Mouse (Mus musculus): ENCODE results near the gene Th. TPM values are rescaled to one million over a fixed set of nuclear protein-coding genes. Genes with fewer than 3 reads are reported as not detected.

Th gene
- total and polyA plus RNA-seq, 2 experiments from 2014 or later: 0.15 to 0.19 TPM

GRCm38 (mm10) chr7:142901774-142902173 lies 29.2 kb downstream of the Th start:
- peaks cover 70% of the 10 kb centered on the region for H3K27me3 ChIP-seq (ENCODE audit: control insufficient read depth, insufficient read depth, low read length)
- TF ChIP-seq CTCF (IDR thresholded peaks at IDR 0.05; ENCODE audit: low read depth): no peak
- TF ChIP-seq EP300 (IDR thresholded peaks at IDR 0.05; ENCODE audit: low read depth): no peak
- no peak overlapping the region for H3K9ac ChIP-seq (replicated peaks; ENCODE audit: low read depth, low read length)
- WGBS: 61% methylated on average over 7 of the region's 7 CpGs
- no peak overlapping the region for H3K4me3 ChIP-seq (ENCODE audit: low read depth, low read length)
- no peak overlapping the region for H3K27ac ChIP-seq (ENCODE audit: low read depth)
- no peaks in the 10 kb centered on the region for H3K36me3 ChIP-seq (replicated peaks; ENCODE audit: control insufficient read depth, insufficient read depth, low read length)
- no peaks in the 10 kb centered on the region for H3K9me3 ChIP-seq (replicated peaks; ENCODE audit: control insufficient read depth, low read length)
- ATAC-seq (ENCODE audit: insufficient read depth, low read depth): no peak
- no peaks in the 10 kb centered on the region for H3K4me1 ChIP-seq (ENCODE audit: control insufficient read depth, insufficient read depth)
- no peak overlapping the region for H3K4me2 ChIP-seq (ENCODE audit: low read depth, low read length)
- no peak for DNase-seq (ENCODE audit: low spot score)

DNA sequence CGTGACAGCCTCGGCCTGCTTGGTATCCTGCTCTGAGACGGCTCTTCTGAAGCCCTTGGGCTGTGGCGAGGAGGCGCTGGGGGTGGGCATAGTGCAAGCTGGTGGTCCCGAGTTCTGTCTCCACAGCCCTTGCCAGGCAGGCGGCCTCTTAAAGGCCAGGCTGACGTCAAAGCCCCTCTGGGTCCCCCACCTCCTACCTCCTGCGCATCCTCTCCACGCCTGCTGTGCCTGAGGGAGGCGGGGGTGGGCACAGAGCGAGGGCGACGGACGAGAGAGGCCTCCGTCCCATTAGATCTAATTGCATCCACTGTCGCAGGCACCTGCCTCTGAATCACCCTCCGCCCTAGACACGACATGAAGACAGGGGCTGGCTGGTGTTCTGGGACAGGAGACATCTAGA lies 31.1 kb downstream of the Th start:
- TF ChIP-seq CTCF (IDR thresholded peaks at IDR 0.05; ENCODE audit: low read depth) (no peak), EP300 (IDR thresholded peaks at IDR 0.05; ENCODE audit: low read depth) (no peak)
- no peak overlapping the region for H3K4me3 ChIP-seq (ENCODE audit: low read depth, low read length)
- DNase-seq (ENCODE audit: low spot score): no peak
- no peak overlapping the region for H3K4me2 ChIP-seq (ENCODE audit: low read depth, low read length)
- peaks cover 83% of the 10 kb centered on the region for H3K27me3 ChIP-seq (ENCODE audit: control insufficient read depth, insufficient read depth, low read length)
- H3K4me1 ChIP-seq (ENCODE audit: control insufficient read depth, insufficient read depth): no peaks in the 10 kb centered on the region
- H3K9ac ChIP-seq (replicated peaks; ENCODE audit: low read depth, low read length): no peak overlapping the region
- H3K9me3 ChIP-seq (replicated peaks; ENCODE audit: control insufficient read depth, low read length): no peaks in the 10 kb centered on the region
- H3K36me3 ChIP-seq (replicated peaks; ENCODE audit: control insufficient read depth, insufficient read depth, low read length): no peaks in the 10 kb centered on the region
- H3K27ac ChIP-seq (ENCODE audit: low read depth): no peak overlapping the region
- WGBS: 65% methylated on average over 19 of the region's 19 CpGs
- no peak for ATAC-seq (ENCODE audit: insufficient read depth, low read depth)

DNA sequence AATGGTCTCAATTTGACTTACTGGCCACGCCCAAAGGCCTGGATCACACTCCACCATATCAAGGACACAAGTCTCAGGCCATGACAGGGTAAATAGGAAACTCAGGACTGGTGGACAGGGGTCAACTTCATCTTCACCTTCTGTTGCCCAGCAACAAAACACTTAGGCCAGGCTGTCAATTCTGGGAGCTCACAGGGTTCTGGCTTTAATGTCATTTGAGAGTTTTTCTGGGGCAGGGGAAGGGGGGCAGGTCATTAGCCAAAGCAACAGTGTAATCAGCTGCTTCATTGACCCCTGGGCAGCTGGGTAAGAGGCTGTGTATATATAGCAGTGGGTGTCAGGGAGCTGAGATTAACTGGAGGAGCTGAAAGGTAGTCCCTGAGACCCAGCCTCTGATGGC lies 33.5 kb downstream of the Th start:
- H3K4me3 ChIP-seq (ENCODE audit: low read depth, low read length): no peak overlapping the region
- peaks cover 70% of the 10 kb centered on the region for H3K27me3 ChIP-seq (ENCODE audit: control insufficient read depth, insufficient read depth, low read length)
- no peak for ATAC-seq (ENCODE audit: insufficient read depth, low read depth)
- H3K9me3 ChIP-seq (replicated peaks; ENCODE audit: control insufficient read depth, low read length): no peaks in the 10 kb centered on the region
- no peaks in the 10 kb centered on the region for H3K36me3 ChIP-seq (replicated peaks; ENCODE audit: control insufficient read depth, insufficient read depth, low read length)
- H3K4me1 ChIP-seq (ENCODE audit: control insufficient read depth, insufficient read depth): no peaks in the 10 kb centered on the region; the same call in 1 of the 2 replicates
- no peak for DNase-seq (ENCODE audit: low spot score)
- H3K27ac ChIP-seq (ENCODE audit: low read depth): no peak overlapping the region
- 55% methylated on average over 1 of the region's 1 CpGs for WGBS
- no peak overlapping the region for H3K9ac ChIP-seq (replicated peaks; ENCODE audit: low read depth, low read length)
- no peak for TF ChIP-seq CTCF (IDR thresholded peaks at IDR 0.05; ENCODE audit: low read depth)
- TF ChIP-seq EP300 (IDR thresholded peaks at IDR 0.05; ENCODE audit: low read depth): no peak
- no peak overlapping the region for H3K4me2 ChIP-seq (ENCODE audit: low read depth, low read length)

DNA sequence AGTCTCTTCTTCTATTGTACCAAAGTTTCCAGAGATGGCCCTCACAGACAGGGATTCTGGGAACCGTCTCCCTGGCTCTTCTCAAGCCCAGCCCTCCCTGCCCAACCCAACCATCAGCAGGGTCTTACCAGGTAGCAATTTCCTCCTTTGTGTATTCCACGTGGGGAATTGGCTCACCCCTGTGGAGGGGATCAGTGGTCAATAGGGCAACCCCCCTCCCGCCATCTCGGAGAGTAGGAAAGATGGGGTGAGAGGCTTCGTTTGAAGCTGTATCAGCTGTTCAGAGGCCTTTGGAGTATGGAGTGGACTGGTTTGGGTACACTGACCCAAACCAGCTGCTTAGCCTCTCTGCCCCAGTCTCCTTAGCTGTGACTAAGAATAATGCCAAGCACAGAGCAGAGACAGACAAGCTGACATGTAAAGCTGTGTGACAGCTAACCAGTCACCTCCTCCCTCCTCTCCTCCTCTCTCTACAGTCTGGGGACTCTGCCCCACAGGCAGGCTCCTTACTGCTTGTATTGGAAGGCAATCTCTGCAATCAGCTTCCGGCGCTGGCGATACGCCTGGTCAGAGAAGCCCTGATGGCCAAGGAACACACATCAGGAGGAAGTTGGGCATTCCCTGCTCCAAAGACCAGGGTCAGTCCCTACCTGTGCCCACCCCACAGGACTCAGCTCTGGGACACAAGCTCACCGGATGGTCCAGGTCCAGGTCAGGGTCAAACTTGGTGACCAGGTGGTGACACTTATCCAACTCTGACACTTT lies 34.8 kb downstream of the Th start:
- DNase-seq (ENCODE audit: low spot score) (no peak), ATAC-seq (ENCODE audit: insufficient read depth, low read depth) (no peak)
- H3K4me1 ChIP-seq (ENCODE audit: control insufficient read depth, insufficient read depth): no peaks in the 10 kb centered on the region; the same call in 1 of the 2 replicates
- no peak overlapping the region for H3K4me2 ChIP-seq (ENCODE audit: low read depth, low read length)
- H3K27ac ChIP-seq (ENCODE audit: low read depth): no peak overlapping the region
- WGBS: 76% methylated on average over 10 of the region's 10 CpGs
- no peak overlapping the region for H3K9ac ChIP-seq (replicated peaks; ENCODE audit: low read depth, low read length)
- no peak overlapping the region for H3K4me3 ChIP-seq (ENCODE audit: low read depth, low read length)
- H3K9me3 ChIP-seq (replicated peaks; ENCODE audit: control insufficient read depth, low read length): no peaks in the 10 kb centered on the region
- TF ChIP-seq EP300 (IDR thresholded peaks at IDR 0.05; ENCODE audit: low read depth): no peak
- TF ChIP-seq CTCF (IDR thresholded peaks at IDR 0.05; ENCODE audit: low read depth): no peak
- peaks cover 68% of the 10 kb centered on the region for H3K27me3 ChIP-seq (ENCODE audit: control insufficient read depth, insufficient read depth, low read length)
- no peaks in the 10 kb centered on the region for H3K36me3 ChIP-seq (replicated peaks; ENCODE audit: control insufficient read depth, insufficient read depth, low read length)

DNA sequence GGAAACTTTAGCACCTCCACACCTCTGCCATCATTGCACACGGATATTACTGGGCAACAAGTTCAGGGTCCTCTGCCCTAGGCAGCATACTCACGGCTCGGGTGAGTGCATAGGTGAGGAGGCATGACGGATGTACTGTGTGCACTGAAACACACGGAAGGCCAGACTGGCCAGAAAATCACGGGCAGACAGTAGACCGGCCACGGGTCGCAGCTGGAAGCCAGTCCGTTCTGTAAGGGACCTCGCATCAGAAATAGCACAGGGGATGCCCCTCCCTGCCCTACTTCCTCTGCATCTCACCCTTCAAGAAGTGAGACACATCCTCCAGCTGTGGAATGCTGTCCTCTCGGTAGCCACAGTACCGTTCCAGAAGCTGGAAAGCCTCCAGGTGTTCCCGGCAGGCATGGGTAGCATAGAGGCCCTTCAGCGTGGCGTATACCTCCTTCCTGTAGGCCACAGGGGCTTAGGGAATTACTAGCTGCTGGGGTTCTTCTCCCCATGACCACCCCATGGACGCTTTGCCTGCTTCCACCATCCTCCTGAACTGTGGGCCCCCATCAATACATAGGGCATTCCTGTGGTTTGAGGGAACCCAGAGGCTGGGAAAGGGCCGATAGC lies 35.6 kb downstream of the Th start:
- no peaks in the 10 kb centered on the region for H3K9me3 ChIP-seq (replicated peaks; ENCODE audit: control insufficient read depth, low read length)
- H3K9ac ChIP-seq (replicated peaks; ENCODE audit: low read depth, low read length): no peak overlapping the region
- no peaks in the 10 kb centered on the region for H3K36me3 ChIP-seq (replicated peaks; ENCODE audit: control insufficient read depth, insufficient read depth, low read length)
- H3K4me1 ChIP-seq (ENCODE audit: control insufficient read depth, insufficient read depth): no peaks in the 10 kb centered on the region; the same call in 1 of the 2 replicates
- H3K27ac ChIP-seq (ENCODE audit: low read depth): no peak overlapping the region
- H3K27me3 ChIP-seq (ENCODE audit: control insufficient read depth, insufficient read depth, low read length): peaks cover 64% of the 10 kb centered on the region
- no peak overlapping the region for H3K4me2 ChIP-seq (ENCODE audit: low read depth, low read length)
- H3K4me3 ChIP-seq (ENCODE audit: low read depth, low read length): no peak overlapping the region
- WGBS: 63% methylated on average over 18 of the region's 18 CpGs
- no peak for ATAC-seq (ENCODE audit: insufficient read depth, low read depth)
- no peak for DNase-seq (ENCODE audit: low spot score)
- no peak for TF ChIP-seq CTCF (IDR thresholded peaks at IDR 0.05; ENCODE audit: low read depth)
- TF ChIP-seq EP300 (IDR thresholded peaks at IDR 0.05; ENCODE audit: low read depth): no peak

All from heart, postnatal 0 days (tissue).